Mouse (Mus musculus) bone marrow macrophage, adult 2 months (primary cell): Measurements from ENCODE around the gene Aqp3.

Source experiments
- CTCF ChIP-seq: IDR thresholded peaks from 2 replicates; pipeline ENCODE4 v1.5.1; 2012; ENCODE audit warnings: low read depth, mild to moderate bottlenecking, low read length, moderate library complexity
- POLR2A ChIP-seq: IDR thresholded peaks from 2 replicates; pipeline ENCODE4 v1.6.1; 2012; ENCODE audit warnings: mild to moderate bottlenecking, low read depth, low read length, borderline replicate concordance

DNA sequence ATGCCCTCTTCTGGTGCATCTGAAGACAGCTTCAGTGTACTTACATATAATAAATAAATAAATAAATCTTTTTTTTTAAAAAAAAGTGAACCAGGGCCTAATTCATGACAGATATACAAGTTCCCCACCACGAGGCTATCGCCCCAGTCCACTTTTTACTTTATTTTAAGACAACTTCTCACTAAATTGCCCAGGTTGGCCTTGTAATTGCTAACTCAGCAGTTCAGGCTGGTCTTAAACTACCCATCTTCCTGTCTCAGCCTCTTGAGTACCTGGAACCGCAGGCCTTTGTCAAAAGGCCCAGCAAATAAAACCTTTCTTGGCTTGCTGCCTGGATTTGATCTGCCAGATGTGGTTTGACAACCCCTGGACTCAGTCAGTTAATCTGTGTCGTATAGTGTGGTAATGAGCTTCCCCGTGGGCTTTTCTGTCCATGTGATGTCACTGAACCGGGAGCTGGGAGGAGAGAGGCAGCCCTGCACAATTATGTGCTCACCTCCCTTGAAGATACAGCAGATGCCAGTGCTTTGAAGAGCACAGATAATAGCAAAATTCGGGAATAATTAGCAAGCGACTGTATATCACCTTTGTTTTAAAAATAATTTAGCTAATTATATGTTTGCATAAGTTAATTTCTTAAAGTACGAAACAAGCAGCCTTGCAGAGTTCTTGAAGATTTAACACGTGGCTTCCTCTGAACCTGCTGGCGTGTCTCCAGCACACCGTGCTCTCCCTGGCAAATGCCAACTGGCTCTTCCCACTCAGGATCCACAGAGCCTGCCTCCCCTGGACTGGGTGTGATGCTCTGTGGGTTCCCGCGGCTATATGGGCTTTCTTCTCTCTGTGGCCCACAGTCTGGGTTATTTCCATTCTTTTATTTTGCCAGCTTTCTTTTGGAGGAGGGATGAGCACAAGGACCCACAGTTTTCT is 26.2 kb downstream of the Aqp3 start:
- no peak for TF ChIP-seq CTCF
- no peak for TF ChIP-seq POLR2A
